Mouse (Mus musculus): ENCODE measurements at regions not wholly inside any gene's neighbourhood (a gene's known extent, or its start where the extent isn't known, plus 50 kb on each side); places are given as distances from the start of the nearest gene placed in this dataset.

DNA sequence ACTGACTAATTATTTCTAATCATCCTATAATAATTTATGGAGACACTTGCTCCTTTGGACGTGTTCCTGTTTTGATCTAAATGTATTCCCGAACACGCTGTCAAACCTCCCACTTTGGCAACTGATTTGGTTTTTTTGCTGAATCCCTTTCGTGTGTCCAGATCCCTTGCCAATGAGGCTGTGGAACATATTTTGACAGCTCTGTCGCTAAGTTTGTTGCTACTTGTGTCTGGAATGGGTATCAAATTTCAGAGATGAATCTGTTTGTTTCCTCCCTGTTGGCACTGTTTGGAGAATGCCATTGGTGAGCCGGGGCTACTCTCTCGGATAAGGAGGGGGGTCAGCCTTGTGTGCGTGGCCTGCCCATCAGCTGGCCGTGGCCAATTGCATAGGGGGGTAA lies 277.2 kb upstream of the Tshz3 start:
- DNase-seq (ENCODE audit: extremely low spot score in 1 of 2, low spot score in 1 of 2) = peak; percentile 18 to 26

- DNase-seq (ENCODE audit: extremely low spot score in 1 of 2, low spot score in 1 of 2) = peak; percentile 58 to 83
These were observed 248.6 kb upstream of the Tshz3 start for GRCm38 (mm10) chr7:36449181-36449915.

- DNase-seq (ENCODE audit: extremely low spot score in 1 of 2, low spot score in 1 of 2) = no peak
These were observed 244.1 kb upstream of the Tshz3 start for GRCm38 (mm10) chr7:36453816-36454215.

GRCm38 (mm10) chr7:36456080-36456479 lies 241.8 kb upstream of the Tshz3 start:
- DNase-seq (ENCODE audit: extremely low spot score in 1 of 2, low spot score in 1 of 2) = peak; percentile 7 to 24

DNA sequence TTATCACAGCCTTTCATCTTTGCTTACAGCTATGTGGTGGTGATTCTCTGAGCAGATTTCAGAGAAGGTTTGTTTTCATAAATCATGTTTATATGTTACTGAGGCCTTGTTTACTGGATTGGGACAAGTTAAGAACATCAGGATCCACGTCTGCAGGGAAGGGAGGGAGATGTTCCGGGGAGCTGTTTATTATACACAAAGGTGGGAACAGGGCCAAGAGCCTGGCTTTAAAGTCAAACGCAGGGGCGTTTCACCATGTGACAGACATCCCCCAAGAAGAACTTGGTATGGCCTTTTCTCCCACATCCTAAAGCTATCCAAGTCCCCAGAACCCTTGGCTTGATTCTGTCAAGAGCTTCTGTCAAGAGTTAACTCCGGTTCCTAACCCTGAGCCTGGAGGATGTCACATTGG lies 235.5 kb upstream of the Tshz3 start:
- DNase-seq (ENCODE audit: extremely low spot score in 1 of 2, low spot score in 1 of 2) = no peak

DNA sequence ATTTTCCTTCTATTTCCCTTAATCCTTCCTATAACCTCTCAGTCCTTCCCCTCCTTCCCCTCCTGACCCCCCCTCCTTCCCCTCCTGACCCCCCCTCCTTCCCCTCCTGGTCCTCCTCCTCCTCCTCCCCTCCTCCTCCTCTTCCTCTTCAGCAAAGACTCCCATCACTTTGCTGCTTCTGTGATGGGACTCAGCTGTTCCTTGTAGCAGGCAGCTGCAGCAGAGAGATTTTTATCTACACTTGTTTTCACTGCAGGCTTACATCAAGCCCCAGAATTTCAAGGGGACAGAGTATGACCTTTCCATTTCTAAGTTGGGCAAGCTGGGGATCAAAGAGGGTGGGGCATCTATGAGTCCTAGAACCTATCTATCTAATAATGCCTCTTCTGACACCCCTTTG lies 228.5 kb upstream of the Tshz3 start:
- no peak for DNase-seq (ENCODE audit: extremely low spot score in 1 of 2, low spot score in 1 of 2)

DNA sequence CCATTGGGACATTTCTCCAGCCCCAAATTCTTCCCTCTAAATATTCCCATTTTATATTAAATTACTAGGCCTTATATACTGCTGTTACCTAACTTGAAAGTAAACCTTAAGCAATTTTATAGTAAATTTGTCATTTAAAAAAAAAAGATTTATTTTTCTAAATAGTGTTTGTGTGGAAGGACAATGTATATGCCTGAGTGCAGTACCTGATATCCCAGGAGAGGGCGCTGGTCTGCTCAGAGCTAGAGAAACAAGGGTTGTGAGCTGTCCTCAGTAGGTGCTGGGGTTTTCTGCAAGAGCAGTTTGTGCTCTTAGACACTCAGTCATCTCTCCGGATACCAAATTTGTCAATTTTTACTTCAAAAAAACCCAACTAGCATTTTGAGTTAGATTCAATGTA lies 224.4 kb upstream of the Tshz3 start:
- no peak for DNase-seq (ENCODE audit: extremely low spot score in 1 of 2, low spot score in 1 of 2)

DNA sequence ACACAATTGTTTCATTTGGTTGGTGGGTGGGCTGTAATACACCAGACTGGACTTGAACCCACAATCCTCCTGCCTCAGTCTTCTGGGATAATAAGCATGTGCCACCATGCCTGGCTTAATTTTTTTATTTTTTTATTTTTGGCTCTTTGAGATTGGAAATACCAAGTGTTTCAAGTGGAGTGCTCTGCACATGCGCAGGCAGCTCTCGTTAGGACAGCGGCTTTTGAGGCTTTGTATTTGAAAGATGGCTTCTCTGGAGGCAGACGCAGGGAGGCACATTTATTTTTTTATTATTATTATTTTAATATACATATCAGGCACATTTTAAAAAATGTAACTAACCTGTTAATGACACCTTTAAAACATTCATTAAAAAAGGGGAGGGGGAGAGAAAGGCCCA lies 221.5 kb upstream of the Tshz3 start:
- no peak for DNase-seq (ENCODE audit: extremely low spot score in 1 of 2, low spot score in 1 of 2)

GRCm38 (mm10) chr7:36476851-36477644 lies 220.9 kb upstream of the Tshz3 start:
- no peak for DNase-seq (ENCODE audit: extremely low spot score in 1 of 2, low spot score in 1 of 2)

DNA sequence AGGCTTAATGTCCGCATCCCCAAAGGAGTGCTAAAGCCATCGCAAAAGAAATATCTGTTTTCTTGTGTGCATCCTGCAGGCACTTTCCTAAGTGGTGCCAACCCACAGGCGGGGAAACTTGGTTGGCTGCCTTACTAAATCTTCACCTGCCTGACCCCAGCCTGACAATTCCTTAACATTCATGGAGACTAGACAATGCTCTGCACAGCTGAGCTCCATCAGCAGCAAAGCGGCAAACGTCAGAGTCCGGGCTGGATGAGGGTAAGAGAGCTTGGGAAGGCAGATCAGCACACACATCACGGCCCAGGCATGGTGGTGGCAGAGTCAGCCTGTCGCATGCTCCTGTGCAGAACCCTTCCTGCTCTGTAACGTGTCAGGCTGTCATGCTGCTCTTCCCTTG lies 209.8 kb upstream of the Tshz3 start:
- DNase-seq (ENCODE audit: extremely low spot score in 1 of 2, low spot score in 1 of 2) = no peak

DNA sequence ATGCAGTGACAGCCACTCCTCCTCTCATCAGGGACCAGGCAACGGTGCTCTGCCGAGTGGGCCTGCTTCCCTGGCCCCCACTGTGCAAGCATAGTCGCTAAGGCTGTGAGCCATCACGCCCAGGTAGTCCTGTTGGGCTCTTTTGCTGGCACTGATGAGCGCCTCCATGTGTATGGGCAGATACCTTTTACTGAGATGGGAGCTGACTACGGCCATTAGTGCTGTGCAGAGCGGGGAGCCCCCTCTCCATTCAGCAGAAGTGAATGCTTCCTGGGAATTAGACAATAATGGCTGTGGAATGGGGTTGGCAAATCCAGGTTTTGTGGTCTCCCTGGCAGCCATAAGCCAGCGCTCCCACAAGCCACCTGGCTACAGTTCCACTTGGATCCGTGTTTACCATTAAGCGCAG lies 206.7 kb upstream of the Tshz3 start:
- DNase-seq (ENCODE audit: extremely low spot score in 1 of 2, low spot score in 1 of 2) = no peak

DNA sequence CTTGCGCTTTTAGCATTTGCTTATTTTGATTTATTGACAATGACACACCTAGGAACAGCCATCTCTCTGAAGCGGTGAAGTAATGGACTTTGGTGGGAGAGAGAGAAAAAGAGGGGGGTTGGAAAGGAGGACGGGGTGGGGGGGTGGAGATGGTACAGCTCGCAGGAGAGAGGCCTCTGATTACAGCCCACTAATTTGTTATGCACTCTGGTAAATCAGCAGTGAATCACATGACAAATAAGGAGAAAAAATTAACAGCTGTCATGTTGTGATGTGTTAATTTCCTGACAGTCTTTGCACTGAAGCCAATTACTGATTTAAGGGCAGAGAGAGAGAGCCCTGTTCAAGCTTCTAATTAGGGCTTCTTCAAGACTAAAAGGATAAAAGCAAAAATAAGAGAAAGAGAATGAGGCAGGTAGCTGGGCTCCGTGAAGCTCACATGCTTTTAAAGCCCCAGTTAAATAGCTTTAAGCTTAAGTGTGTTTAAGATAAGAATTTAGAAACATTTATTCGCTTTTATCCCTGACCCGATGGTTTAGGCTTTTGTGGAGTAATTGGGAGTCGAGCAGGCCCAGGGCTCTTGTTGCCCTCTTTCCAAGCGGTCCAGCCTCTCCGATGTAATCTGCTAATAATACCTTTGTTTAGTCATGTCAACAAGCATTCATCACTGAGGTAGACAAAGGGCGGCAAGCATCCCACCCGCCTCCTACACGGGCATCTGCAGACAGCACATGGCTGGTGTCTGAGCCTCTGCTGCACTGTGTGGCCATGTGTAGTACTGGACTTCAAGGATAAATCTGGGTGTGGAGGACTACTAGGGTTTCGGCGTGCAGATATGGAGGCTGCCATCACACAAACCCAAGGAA lies 193.7 kb upstream of the Tshz3 start:
- DNase-seq (ENCODE audit: extremely low spot score in 1 of 2, low spot score in 1 of 2) = no peak

DNA sequence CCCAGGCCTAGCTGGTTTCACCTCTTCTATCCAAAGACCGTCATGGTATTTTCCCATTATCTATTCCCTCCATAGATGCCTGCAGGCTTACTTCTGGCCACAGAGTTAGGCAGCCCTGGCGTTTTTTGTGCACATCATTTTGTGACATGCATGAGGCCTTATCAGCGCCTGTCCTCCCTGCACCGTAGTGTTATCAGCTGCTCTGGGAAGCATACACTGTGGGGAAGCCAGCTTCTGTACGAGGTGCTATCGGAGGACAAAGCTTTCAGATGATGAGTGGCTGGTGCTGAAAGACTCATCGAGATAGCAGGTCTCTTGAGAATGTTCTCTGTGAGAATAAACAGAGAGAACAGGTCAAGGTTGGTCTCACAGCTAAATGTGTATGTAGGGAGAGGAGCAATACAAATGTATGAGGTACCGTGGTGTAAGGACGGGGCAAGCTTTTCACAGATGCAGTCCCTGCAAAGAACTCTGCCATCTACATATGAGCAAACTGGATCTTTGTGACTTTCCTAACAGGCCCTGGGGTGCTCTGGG lies 190.0 kb upstream of the Tshz3 start:
- no peak for DNase-seq (ENCODE audit: extremely low spot score in 1 of 2, low spot score in 1 of 2)

DNA sequence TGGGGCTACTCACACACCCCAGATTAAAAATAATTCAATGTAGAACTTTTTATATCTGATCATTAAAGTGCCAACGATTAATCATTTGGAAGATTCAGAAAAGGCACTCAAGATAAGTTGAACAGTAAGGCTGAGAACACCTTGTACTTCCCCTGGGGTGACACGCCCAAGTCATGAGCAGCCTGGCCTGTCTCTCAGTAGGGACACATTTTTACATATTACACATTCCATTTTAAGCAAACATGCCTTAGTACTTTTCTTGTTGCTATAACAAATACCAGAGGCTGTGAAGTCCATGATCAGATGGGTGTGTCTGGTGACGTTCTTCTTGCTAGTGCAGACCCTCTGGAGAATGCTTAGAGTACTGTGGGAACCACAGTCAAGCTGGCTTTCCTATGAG lies 184.2 kb upstream of the Tshz3 start:
- no peak for DNase-seq (ENCODE audit: extremely low spot score in 1 of 2, low spot score in 1 of 2)

DNA sequence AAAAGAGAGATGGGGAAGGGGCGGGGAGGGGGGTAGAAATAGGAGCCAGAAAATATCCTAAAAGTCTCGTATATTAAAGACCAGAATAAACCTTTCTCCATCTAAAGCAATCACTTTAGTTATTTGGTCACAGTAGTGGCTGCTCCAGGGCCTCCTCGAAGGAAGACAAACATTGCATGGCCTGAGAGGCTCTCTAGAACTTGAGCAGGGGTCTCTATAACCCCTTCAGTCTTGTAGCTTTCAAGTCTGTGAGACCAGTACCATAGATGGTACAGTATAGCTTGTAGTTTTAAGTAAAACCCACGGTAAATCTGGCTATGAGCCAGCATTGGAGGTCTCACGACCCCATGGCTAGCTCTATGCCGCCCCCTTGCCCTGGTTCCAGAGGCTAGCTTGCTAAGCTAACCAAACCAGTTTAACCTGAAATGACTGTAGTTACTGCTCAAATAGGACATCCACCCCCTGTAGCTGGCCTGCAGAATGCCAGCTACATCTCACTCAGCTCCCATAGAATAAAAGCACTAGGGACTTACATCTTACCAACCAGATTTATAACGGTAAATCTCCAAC lies 181.7 kb upstream of the Tshz3 start:
- DNase-seq (ENCODE audit: extremely low spot score in 1 of 2, low spot score in 1 of 2) = no peak

DNA sequence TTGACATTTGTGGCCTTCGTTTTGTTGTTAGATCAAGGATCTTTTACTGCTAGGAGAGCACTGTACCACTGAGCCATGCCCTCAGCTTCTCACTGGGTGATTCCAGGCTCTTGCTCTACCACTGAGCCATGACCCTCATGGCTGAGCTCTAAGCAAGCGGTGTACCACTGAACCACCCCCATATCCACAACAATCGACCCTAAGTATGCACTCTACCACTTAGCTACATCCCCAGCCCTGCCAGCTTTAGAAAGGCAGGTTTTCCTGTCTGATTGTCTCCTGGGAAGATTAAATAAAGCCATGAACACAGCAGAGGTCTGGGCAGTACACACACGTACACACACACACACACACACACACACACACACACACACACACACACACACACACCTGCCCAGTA lies 178.9 kb upstream of the Tshz3 start:
- DNase-seq (ENCODE audit: extremely low spot score in 1 of 2, low spot score in 1 of 2) = no peak

DNA sequence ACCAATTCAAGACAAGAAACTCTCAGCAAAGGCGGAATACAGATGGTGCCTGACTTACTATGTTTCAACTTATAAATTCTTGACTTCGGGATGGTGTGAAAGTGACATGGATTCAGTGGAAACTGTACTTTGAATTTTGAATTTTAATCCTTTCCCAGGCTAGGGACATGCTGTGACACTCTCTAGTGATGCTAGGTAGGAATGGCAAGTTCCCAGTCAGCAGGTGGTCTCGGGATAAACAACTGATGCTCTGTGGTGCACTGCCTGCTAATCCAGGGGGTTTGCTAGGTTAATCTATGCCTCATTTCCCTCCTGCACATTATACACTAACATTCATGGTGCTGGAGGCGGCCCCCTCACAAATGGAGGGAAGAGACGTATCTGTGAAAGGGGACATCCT lies 175.0 kb upstream of the Tshz3 start:
- no peak for DNase-seq (ENCODE audit: extremely low spot score in 1 of 2, low spot score in 1 of 2)

DNA sequence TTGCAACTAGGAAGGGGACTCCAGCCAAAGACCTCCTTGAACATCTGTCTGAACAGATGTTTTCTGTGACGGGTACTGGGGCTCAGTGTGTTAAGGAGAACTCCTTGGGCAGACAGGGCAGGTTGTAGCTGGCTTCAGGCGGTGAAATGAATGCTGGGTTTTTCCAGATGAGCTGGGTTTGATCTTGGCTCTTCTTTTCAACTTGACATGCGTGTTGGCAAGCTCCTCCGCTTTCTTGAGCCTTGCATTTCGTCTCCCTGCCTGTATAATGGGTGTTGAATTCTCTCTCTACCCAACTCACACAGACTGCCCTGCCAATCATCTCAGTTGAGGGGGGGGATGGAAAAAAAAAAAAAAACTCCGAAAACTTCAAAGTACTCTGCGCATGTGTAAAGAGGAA lies 171.8 kb upstream of the Tshz3 start:
- no peak for DNase-seq (ENCODE audit: extremely low spot score in 1 of 2, low spot score in 1 of 2)

GRCm38 (mm10) chr7:36526692-36527091 lies 171.2 kb upstream of the Tshz3 start:
- no peak for DNase-seq (ENCODE audit: extremely low spot score in 1 of 2, low spot score in 1 of 2)

GRCm38 (mm10) chr7:36529504-36530065 lies 168.3 kb upstream of the Tshz3 start:
- DNase-seq (ENCODE audit: extremely low spot score in 1 of 2, low spot score in 1 of 2) = peak in 1 of 2 experiments; percentile 8

Data from frontal cortex, adult 2 months (tissue).